Mouse (Mus musculus): Measurements from ENCODE around the gene Kcnmb1.

- no peak for TF ChIP-seq POLR2A (IDR thresholded peaks at IDR 0.05; ENCODE audit: low read depth, low read length)
- TF ChIP-seq CTCF (IDR thresholded peaks at IDR 0.05; ENCODE audit: extremely low read depth, insufficient read depth, insufficient read length, insufficient replicate concordance) = no peak
Observed at GRCm38 (mm10) chr11:33925778-33926177, 37.0 kb upstream of the Kcnmb1 start.
